18 mouse cellular contexts compared by ENCODE assay signal in genomic region chr19:55597951-55598350, GRCm38 (mm10).
DNase-seq lines count a peak whose midpoint lies in the region; ATAC-seq and TF ChIP-seq lines count a peak whose summit lies in the region.
"Had no signal": no experiment of that assay in that cellular context is flagged by ENCODE, and none has a peak within 500 bp of the region (broad histone marks: within the 10 kb centered on the region; RNA-seq: fewer than 3 reads in every experiment).

No protein-coding gene starts in this region.

- no peak overlapping the region for H3K4me3 ChIP-seq in forebrain, embryonic 13.5 days
- H3K4me3 ChIP-seq in forebrain, embryonic 12.5 days (replicated peaks), result no peak overlapping the region
- no peak overlapping the region for H3K4me3 ChIP-seq in stomach, embryonic 15.5 days (replicated peaks)
- H3K4me3 ChIP-seq in stomach, postnatal 0 days (ENCODE audit: low read depth, low read length), result no peak overlapping the region
- no peak overlapping the region for H3K4me3 ChIP-seq in hindbrain, embryonic 13.5 days
- H3K4me3 ChIP-seq in midbrain, embryonic 16.5 days (ENCODE audit: low read depth, low read length), result no peak overlapping the region
- H3K4me3 ChIP-seq: kidney, embryonic 15.5 days; myocyte had no signal

- H3K9ac ChIP-seq in forebrain, embryonic 13.5 days, result 0 out of 2 replicates have a peak overlapping the region, but pooled peaks have one; percentile 13
- no peak overlapping the region for H3K9ac ChIP-seq in forebrain, embryonic 12.5 days
- H3K9ac ChIP-seq in stomach, embryonic 15.5 days, result no peak overlapping the region
- H3K9ac ChIP-seq in stomach, postnatal 0 days (ENCODE audit: low read length), result no peak overlapping the region
- no peak overlapping the region for H3K9ac ChIP-seq in hindbrain, embryonic 13.5 days
- H3K9ac ChIP-seq in midbrain, embryonic 16.5 days (ENCODE audit: low read depth, low read length), result no peak overlapping the region
- H3K9ac ChIP-seq: kidney, embryonic 15.5 days had no signal

- TF ChIP-seq EP300 in stomach, postnatal 0 days (optimal IDR thresholded peaks at IDR 0.05), result no peak

- H3K9me3 ChIP-seq in forebrain, embryonic 13.5 days (replicated peaks), result no peaks in the 10 kb centered on the region
- no peaks in the 10 kb centered on the region for H3K9me3 ChIP-seq in forebrain, embryonic 12.5 days
- H3K9me3 ChIP-seq in stomach, embryonic 15.5 days, result no peaks in the 10 kb centered on the region
- no peaks in the 10 kb centered on the region for H3K9me3 ChIP-seq in stomach, postnatal 0 days (ENCODE audit: control insufficient read depth, low read length)
- H3K9me3 ChIP-seq in hindbrain, embryonic 13.5 days, result no peaks in the 10 kb centered on the region
- no peaks in the 10 kb centered on the region for H3K9me3 ChIP-seq in midbrain, embryonic 16.5 days (replicated peaks; ENCODE audit: control insufficient read depth, low read length, poor library complexity, severe bottlenecking)
- H3K9me3 ChIP-seq: kidney, embryonic 15.5 days had no signal

- 47% methylated on average over 12 of the region's 12 CpGs for WGBS in forebrain, embryonic 13.5 days
- 53% methylated on average over 12 of the region's 12 CpGs for WGBS in forebrain, embryonic 12.5 days
- 51% methylated on average over 12 of the region's 12 CpGs for WGBS in stomach, embryonic 15.5 days
- WGBS in stomach, postnatal 0 days, result 60% methylated on average over 12 of the region's 12 CpGs
- 29% methylated on average over 12 of the region's 12 CpGs for WGBS in hindbrain, embryonic 13.5 days
- 37% methylated on average over 12 of the region's 12 CpGs for WGBS in midbrain, embryonic 16.5 days

- H3K27me3 ChIP-seq in forebrain, embryonic 13.5 days, result peaks cover 21% of the 10 kb centered on the region
- peaks cover 22% of the 10 kb centered on the region for H3K27me3 ChIP-seq in forebrain, embryonic 12.5 days
- H3K27me3 ChIP-seq in stomach, embryonic 15.5 days (replicated peaks), result no peaks in the 10 kb centered on the region
- no peaks in the 10 kb centered on the region for H3K27me3 ChIP-seq in stomach, postnatal 0 days (ENCODE audit: control insufficient read depth, insufficient read depth, low read length)
- peaks cover 37% of the 10 kb centered on the region for H3K27me3 ChIP-seq in hindbrain, embryonic 13.5 days
- H3K27me3 ChIP-seq in midbrain, embryonic 16.5 days (ENCODE audit: control insufficient read depth, insufficient read depth, low read depth, low read length), result no peaks in the 10 kb centered on the region

- no peak overlapping the region for H3K27ac ChIP-seq in forebrain, embryonic 13.5 days
- H3K27ac ChIP-seq in forebrain, embryonic 12.5 days, result no peak overlapping the region
- H3K27ac ChIP-seq in stomach, embryonic 15.5 days, result peak overlapping the region; percentile 45; the same call in 1 of the 2 replicates
- H3K27ac ChIP-seq in stomach, postnatal 0 days (replicated peaks), result no peak overlapping the region
- peak overlapping the region; percentile 64; the same call in 1 of the 2 replicates for H3K27ac ChIP-seq in hindbrain, embryonic 13.5 days
- no peak overlapping the region for H3K27ac ChIP-seq in midbrain, embryonic 16.5 days (ENCODE audit: low read length)
- H3K27ac ChIP-seq: kidney, embryonic 15.5 days; macrophage had no signal

- ATAC-seq in forebrain, embryonic 13.5 days, result no peak
- no peak for ATAC-seq in forebrain, embryonic 12.5 days (ENCODE audit: low FRiP score)
- no peak for ATAC-seq in stomach, embryonic 15.5 days (ENCODE audit: insufficient read depth, low FRiP score, low read depth)
- ATAC-seq in stomach, postnatal 0 days (ENCODE audit: low FRiP score, low TSS enrichment), result no peak
- no peak for ATAC-seq in hindbrain, embryonic 13.5 days (ENCODE audit: low FRiP score)
- peak; percentile 19; the same call in 1 of the 2 replicates for ATAC-seq in midbrain, embryonic 16.5 days
- ATAC-seq: forebrain, embryonic 16.5 days had no signal

- H3K4me2 ChIP-seq in forebrain, embryonic 13.5 days, result no peak overlapping the region
- H3K4me2 ChIP-seq in forebrain, embryonic 12.5 days, result no peak overlapping the region
- H3K4me2 ChIP-seq in stomach, embryonic 15.5 days, result no peak overlapping the region
- no peak overlapping the region for H3K4me2 ChIP-seq in stomach, postnatal 0 days (replicated peaks; ENCODE audit: low read depth)
- H3K4me2 ChIP-seq in hindbrain, embryonic 13.5 days, result 0 out of 2 replicates have a peak overlapping the region, but pooled peaks have one; percentile 1
- H3K4me2 ChIP-seq in midbrain, embryonic 16.5 days (ENCODE audit: low read length), result no peak overlapping the region
- H3K4me2 ChIP-seq: heart, embryonic 11.5 days; kidney, embryonic 15.5 days had no signal

- no peaks in the 10 kb centered on the region for H3K36me3 ChIP-seq in forebrain, embryonic 13.5 days (ENCODE audit: poor library complexity, severe bottlenecking)
- H3K36me3 ChIP-seq in forebrain, embryonic 12.5 days (replicated peaks), result no peaks in the 10 kb centered on the region
- H3K36me3 ChIP-seq in stomach, embryonic 15.5 days, result no peaks in the 10 kb centered on the region
- H3K36me3 ChIP-seq in stomach, postnatal 0 days (ENCODE audit: control insufficient read depth, insufficient read depth, low read length), result no peaks in the 10 kb centered on the region
- H3K36me3 ChIP-seq in hindbrain, embryonic 13.5 days, result no peaks in the 10 kb centered on the region
- no peaks in the 10 kb centered on the region for H3K36me3 ChIP-seq in midbrain, embryonic 16.5 days (ENCODE audit: control insufficient read depth, insufficient read depth, low read length)
- H3K36me3 ChIP-seq: kidney, embryonic 15.5 days had no signal

- H3K4me1 ChIP-seq in forebrain, embryonic 13.5 days, result peaks cover 47% of the 10 kb centered on the region
- H3K4me1 ChIP-seq in forebrain, embryonic 12.5 days, result peaks cover 47% of the 10 kb centered on the region
- peaks cover 32% of the 10 kb centered on the region for H3K4me1 ChIP-seq in stomach, embryonic 15.5 days
- H3K4me1 ChIP-seq in stomach, postnatal 0 days (replicated peaks; ENCODE audit: control insufficient read depth, insufficient read depth), result no peaks in the 10 kb centered on the region
- H3K4me1 ChIP-seq in hindbrain, embryonic 13.5 days (replicated peaks), result peaks cover 41% of the 10 kb centered on the region
- peaks cover 15% of the 10 kb centered on the region for H3K4me1 ChIP-seq in midbrain, embryonic 16.5 days (ENCODE audit: control insufficient read depth, insufficient read depth, low read length)

- DNase-seq in stomach, postnatal 0 days (ENCODE audit: low spot score), result no peak
- DNase-seq in urinary bladder, postnatal 36 days (ENCODE audit: low spot score in 2 of 2), result no peak
- DNase-seq in kidney, adult 8-10 months, result no peak
- DNase-seq: cerebellum, adult 8-10 months; gastrocnemius, postnatal 14 days; left cerebral cortex, postnatal 4 days; lung, adult 2 months; thymus, adult 2 months had no signal

- TF ChIP-seq CTCF in stomach, postnatal 0 days (IDR thresholded peaks at IDR 0.05; ENCODE audit: low read depth), result no peak

Comparison
In these comparisons a context has a peak if more than half of its experiments do, and no peak if none do; other contexts are left out.
1. H3K27ac ChIP-seq: peak in stomach, embryonic 15.5 days (single experiment) and hindbrain, embryonic 13.5 days (single experiment); none in forebrain, embryonic 13.5 days (single experiment), forebrain, embryonic 12.5 days (single experiment), stomach, postnatal 0 days (single experiment) and midbrain, embryonic 16.5 days (single experiment).